Mouse (Mus musculus): Measurements from ENCODE around the gene AC141477.1.

DNA sequence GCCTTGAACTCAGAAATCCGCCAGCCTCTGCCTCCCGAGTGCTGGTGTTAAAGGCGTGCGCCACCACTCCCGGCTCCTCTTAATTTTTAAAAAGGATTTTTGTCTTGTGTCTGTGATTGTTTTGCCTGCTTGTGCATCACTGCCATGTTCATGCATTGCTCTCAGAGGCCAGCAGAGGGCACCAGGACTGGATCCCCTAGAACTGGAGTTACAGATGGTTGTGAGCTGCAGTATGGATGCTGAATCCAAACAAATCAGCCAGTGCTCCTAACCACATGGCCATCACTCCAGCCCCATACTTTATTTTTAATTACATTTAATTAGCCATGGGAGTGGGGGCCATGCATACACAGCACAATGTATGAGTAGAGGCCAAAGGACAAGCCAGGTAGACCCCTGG is 15.0 kb upstream of the AC141477.1 start:
- TF ChIP-seq CTCF (conservative IDR thresholded peaks at IDR 0.05; ENCODE audit: low read length): peak; percentile 76
- TF ChIP-seq NANOG (IDR thresholded peaks at IDR 0.05; ENCODE audit: borderline replicate concordance, low read length): no peak
- TF ChIP-seq POU5F1 (IDR thresholded peaks at IDR 0.05; ENCODE audit: borderline replicate concordance, low read length): no peak

Data from E14TG2a.4 (cell line).